Mouse (Mus musculus) midbrain, embryonic 13.5 days (tissue): ENCODE measurements at regions not wholly inside any gene's neighbourhood (a gene's known extent, or its start where the extent isn't known, plus 50 kb on each side); places are given as distances from the start of the nearest gene placed in this dataset.

ENCODE experiments used
- ATAC-seq: fragments of 200-750 bp; cut with Nextera tagmentation; 2 replicates; pipeline ENCODE4 v1.8.0; 2017; ENCODE audit warnings: mild to moderate bottlenecking, moderate TSS enrichment, moderate library complexity
- H3K27ac ChIP-seq: fragments of 300-500 bp; sonication (generic); 2 replicates; pipeline ENCODE4 v1.5.1; 2015; ENCODE audit warnings: inconsistent platforms, mild to moderate bottlenecking, moderate library complexity
- H3K27me3 ChIP-seq: fragments of 300-500 bp; sonication (generic); 2 replicates; pipeline ENCODE4 v1.6.1; 2015; ENCODE audit warnings: mild to moderate bottlenecking, inconsistent platforms
- H3K36me3 ChIP-seq: fragments of 300-500 bp; sonication (generic); 2 replicates; pipeline ENCODE4 v1.6.1; 2015; ENCODE audit warnings: mild to moderate bottlenecking, inconsistent platforms
- H3K4me1 ChIP-seq: fragments of 300-500 bp; sonication (generic); replicated peaks from 2 replicates; pipeline ENCODE4 v1.6.1; 2015; ENCODE audit warnings: inconsistent platforms
- H3K4me2 ChIP-seq: fragments of 300-500 bp; sonication (generic); replicated peaks from 2 replicates; pipeline ENCODE4 v1.6.1; 2015; ENCODE audit warnings: moderate library complexity, mild to moderate bottlenecking, inconsistent platforms
- H3K4me3 ChIP-seq: fragments of 300-500 bp; sonication (generic); replicated peaks from 2 replicates; pipeline ENCODE4 v1.5.1; 2015; ENCODE audit warnings: mild to moderate bottlenecking, inconsistent platforms
- H3K9ac ChIP-seq: fragments of 300-500 bp; sonication (generic); replicated peaks from 2 replicates; pipeline ENCODE4 v1.6.1; 2015; ENCODE audit warnings: mild to moderate bottlenecking, inconsistent platforms
- H3K9me3 ChIP-seq: fragments of 300-500 bp; sonication (generic); 2 replicates; pipeline ENCODE4 v1.6.1; 2016; ENCODE audit warnings: mild to moderate bottlenecking, inconsistent platforms
- WGBS: fragments of 180-500 bp; shearing (Covaris S2); methylation state at CpG from one replicate; pipeline ENCODE4 v1.1.7; 2015; 5-methylcytosine and 5-hydroxymethylcytosine counted together

DNA sequence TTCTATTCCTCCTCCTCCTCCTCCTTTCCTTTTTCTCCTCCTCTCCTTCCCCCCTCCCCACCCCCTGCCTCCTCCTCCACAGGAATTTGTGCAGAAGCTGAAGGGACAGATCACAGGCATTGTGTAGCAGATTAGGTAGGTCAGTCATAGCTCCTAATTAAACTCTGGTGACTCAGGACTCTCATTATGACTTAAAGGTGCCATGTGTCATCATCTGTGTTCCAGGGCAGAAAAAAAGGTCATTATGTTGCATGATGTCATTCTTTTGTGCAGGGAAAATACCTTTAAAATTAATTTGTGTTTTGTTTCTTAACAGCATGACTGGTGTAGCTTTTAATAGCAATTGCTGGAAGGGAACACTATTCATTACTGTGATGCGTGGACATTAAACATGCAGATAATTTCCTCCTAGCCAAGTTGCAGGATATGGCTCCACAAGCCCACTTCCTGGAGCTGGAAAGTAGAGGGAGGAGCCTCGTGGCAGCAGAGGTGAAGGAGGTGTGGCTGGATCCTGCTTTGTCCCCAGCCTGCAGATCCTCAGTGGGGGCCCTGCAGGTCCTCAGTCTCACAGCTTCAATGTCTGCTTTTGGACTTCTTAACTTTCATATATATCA, 62.4 kb upstream of the Jazf1 start:
- Histone ChIP-seq H3K4me1 (no peaks in the 10 kb centered on the region), H3K4me2 (no peak overlapping the region), H3K4me3 (no peak overlapping the region), H3K27ac (no peak overlapping the region), H3K9ac (no peak overlapping the region), H3K36me3 (no peaks in the 10 kb centered on the region), H3K27me3 (no peaks in the 10 kb centered on the region), H3K9me3 (no peaks in the 10 kb centered on the region)
- ATAC-seq: no peak
- 27% methylated on average over 2 of the region's 2 CpGs for WGBS

DNA sequence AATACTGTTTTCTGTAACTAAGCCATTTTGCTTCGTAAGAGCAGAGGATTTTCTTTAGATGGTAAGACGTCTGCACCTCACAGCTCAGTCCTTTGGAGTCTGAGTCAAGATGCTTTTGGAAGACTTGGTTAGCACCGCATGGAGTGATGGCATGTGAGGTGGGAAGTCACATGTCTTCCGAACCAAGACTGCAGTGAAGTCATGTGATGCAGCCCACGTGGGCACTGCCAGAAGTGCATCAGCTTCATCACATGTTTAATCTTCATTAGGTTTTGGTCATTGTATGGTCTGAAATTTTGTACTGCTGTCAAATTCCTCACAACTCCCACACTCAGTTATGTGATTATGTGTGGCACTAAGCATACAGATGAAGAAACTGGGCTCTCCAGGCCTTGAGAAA, 58.3 kb upstream of the Jazf1 start:
- no peaks in the 10 kb centered on the region for H3K9me3 ChIP-seq
- no peaks in the 10 kb centered on the region for H3K27me3 ChIP-seq
- WGBS: 72% methylated on average over 5 of the region's 5 CpGs
- ATAC-seq: no peak
- H3K9ac ChIP-seq: no peak overlapping the region
- no peak overlapping the region for H3K4me2 ChIP-seq
- no peaks in the 10 kb centered on the region for H3K4me1 ChIP-seq
- no peak overlapping the region for H3K27ac ChIP-seq
- no peak overlapping the region for H3K4me3 ChIP-seq
- no peaks in the 10 kb centered on the region for H3K36me3 ChIP-seq

DNA sequence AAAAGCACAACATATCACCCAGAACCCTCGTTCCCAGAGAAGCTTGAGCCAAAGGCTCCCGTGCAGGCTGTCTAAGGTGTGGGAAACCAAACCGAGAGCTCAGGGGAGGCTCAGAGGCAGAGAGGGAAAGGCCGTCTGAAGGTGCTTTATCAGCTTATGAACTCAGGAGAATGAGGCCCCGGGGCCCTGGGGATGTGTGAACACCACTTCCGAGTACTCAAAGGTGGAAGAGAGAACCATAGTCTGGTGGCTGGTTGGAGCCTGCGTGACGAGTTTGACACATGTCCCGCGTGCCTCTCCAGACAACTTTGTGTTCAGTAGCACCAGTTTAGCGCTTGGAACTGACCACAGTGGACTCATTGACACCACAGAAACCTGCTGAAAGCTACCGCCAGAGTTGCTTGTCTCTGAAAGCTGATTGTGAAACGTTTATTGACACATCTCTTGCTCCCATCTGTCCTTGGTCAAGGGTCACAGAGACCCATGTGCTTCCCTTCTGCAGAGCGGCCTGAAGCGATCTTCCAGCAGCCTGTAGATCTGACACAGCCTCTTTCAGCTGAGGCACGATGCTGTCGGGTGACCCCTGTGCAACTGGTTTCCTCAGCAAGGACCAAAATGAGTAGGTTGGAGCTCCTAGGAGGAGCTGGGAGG, 56.5 kb upstream of the Jazf1 start:
- WGBS: 85% methylated on average over 17 of the region's 17 CpGs
- H3K4me1 ChIP-seq: no peaks in the 10 kb centered on the region
- H3K4me3 ChIP-seq: no peak overlapping the region
- no peak overlapping the region for H3K9ac ChIP-seq
- no peaks in the 10 kb centered on the region for H3K9me3 ChIP-seq
- no peaks in the 10 kb centered on the region for H3K36me3 ChIP-seq
- no peak overlapping the region for H3K27ac ChIP-seq
- no peak overlapping the region for H3K4me2 ChIP-seq
- no peaks in the 10 kb centered on the region for H3K27me3 ChIP-seq
- no peak for ATAC-seq

DNA sequence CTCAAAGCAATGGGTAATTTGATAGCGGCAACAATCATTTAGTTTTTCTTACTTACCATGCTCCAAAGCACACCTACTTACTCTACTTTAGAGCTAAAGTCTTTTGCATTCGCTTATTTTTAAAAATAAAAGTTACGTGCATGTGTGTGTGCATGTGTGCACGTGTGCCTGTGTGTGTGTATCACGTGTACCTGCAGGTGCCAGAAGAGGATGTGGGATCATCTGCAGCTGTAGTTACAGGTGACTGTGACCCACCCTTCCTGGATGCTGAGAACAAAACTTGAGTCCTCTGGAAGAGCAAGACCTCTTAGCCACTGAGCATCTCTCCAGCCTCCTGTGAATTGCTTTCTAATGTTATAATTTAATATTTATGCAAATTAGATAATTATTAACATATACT, 52.0 kb upstream of the Jazf1 start:
- WGBS: 91% methylated on average over 5 of the region's 5 CpGs
- Histone ChIP-seq H3K36me3 (no peaks in the 10 kb centered on the region), H3K4me1 (0 out of 2 replicates have a peak, but pooled peaks cover 7% of the 10 kb centered on the region), H3K4me2 (no peak overlapping the region), H3K9me3 (no peaks in the 10 kb centered on the region), H3K27ac (no peak overlapping the region), H3K9ac (no peak overlapping the region), H3K4me3 (no peak overlapping the region), H3K27me3 (no peaks in the 10 kb centered on the region)
- no peak for ATAC-seq
